Mouse (Mus musculus) WW6 (cell line): ENCODE measurements at regions not wholly inside any gene's neighbourhood (a gene's known extent, or its start where the extent isn't known, plus 50 kb on each side); places are given as distances from the start of the nearest gene placed in this dataset.
A peak's percentile ranks its signal among the peaks of the same experiment; 100 is the strongest.

Experiments used
- DNase-seq: peaks from one replicate; pipeline ENCODE4 v3.0.0-alpha.2; 2013; ENCODE audit warnings: low read depth, low spot score

- peak; percentile 16 for DNase-seq
Observed at GRCm38 (mm10) chr5:56122130-56122529, 1595.6 kb upstream of the Pcdh7 start.

GRCm38 (mm10) chr5:56141616-56142015 lies 1576.2 kb upstream of the Pcdh7 start:
- no peak for DNase-seq
